Mouse (Mus musculus) gastrocnemius, postnatal 4 days (tissue): ENCODE data around the gene Wnt16. TPM values are rescaled to one million over a fixed set of nuclear protein-coding genes. Genes with fewer than 3 reads are reported as not detected.
"Not testable (repeated sequence)": the region's sequence is repeated elsewhere in the genome, so short reads cannot be mapped to it uniquely, and the experiment has no call there.

ENCODE experiments used
- DNase-seq, 2 experiments: peaks; one replicate each; pipeline ENCODE4 v3.0.0; 2021 to 2022; ENCODE audit warnings: low spot score in 2 of 2, mixed read lengths in 2 of 2
- long read RNA-seq, 2 experiments: library from polyadenylated mRNA; stranded (forward); transcript quantifications; one replicate each; pipeline ENCODE4 v2.0.0; 2021
- total RNA-seq, 2 experiments: library from RNA; stranded (reverse); gene quantifications; 2 replicates each; pipeline ENCODE4 v1.2.3; 2021

Gene Wnt16
- 1 to 10 TPM; 3.9 to 5.3 TPM for total RNA-seq
- long read RNA-seq, experiment 1: 0 reads
- long read RNA-seq, experiment 2, partial matches to known transcripts: 0 of 3 reads
- long read RNA-seq, experiment 2, other reads (novel, unspliced or antisense): 0 of 3 reads

GRCm38 (mm10) chr6:22288004-22288736, at the start of gene Wnt16:
Gene Wnt16 (plus strand): TSS chr6:22288227.
- peak in 1 of 2 experiments; percentile 17 for DNase-seq

- no peak for DNase-seq
Observed at GRCm38 (mm10) chr6:22243321-22243720, 44.7 kb upstream of the Wnt16 start.

- DNase-seq: no peak
Observed at GRCm38 (mm10) chr6:22246696-22247095, 41.3 kb upstream of the Wnt16 start.

DNA sequence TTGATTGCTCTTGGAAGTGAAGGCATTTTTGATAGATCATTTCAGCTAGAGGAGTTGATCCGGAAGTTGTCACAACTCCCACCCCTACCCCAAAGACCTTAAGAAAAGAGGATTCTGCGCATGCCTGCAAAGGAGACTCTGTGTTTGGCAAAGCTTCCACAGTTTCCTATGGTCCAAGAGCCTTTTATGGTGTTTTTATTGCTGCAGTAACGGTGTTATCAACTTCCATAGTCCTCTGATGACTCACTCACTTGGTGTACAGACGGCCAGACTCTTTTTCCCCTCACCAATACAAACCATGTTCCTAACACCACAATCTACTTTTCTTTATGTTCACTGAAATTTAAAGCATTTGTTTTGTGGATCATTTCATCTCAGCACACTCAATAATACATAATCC, 29.2 kb upstream of the Wnt16 start:
- no peak for DNase-seq

GRCm38 (mm10) chr6:22262519-22262918, 25.5 kb upstream of the Wnt16 start:
- DNase-seq: no peak

GRCm38 (mm10) chr6:22264094-22264493, 23.9 kb upstream of the Wnt16 start:
- not testable (repeated sequence) for DNase-seq

DNA sequence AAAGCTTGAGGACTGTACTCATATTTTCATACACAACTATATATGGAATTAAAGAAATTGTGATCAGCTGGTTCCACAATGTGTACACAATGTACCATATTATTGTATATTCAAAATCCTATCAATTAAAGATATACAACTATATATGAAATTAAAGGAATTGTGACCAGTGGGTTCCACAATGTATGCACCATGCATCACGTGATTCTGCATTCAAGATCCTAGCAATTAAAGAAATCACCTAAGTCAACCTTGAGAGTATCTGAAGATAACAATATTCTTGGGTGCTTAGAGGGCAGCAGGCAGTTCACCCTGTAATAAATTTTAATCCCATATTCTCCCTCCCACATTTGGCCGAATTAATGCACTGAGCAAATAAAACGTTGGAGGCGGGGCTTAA, 22.0 kb upstream of the Wnt16 start:
- no peak for DNase-seq

- DNase-seq: no peak
Observed at GRCm38 (mm10) chr6:22267807-22268667, 20.0 kb upstream of the Wnt16 start.

GRCm38 (mm10) chr6:22268677-22269076, 19.4 kb upstream of the Wnt16 start:
- DNase-seq: no peak

DNA sequence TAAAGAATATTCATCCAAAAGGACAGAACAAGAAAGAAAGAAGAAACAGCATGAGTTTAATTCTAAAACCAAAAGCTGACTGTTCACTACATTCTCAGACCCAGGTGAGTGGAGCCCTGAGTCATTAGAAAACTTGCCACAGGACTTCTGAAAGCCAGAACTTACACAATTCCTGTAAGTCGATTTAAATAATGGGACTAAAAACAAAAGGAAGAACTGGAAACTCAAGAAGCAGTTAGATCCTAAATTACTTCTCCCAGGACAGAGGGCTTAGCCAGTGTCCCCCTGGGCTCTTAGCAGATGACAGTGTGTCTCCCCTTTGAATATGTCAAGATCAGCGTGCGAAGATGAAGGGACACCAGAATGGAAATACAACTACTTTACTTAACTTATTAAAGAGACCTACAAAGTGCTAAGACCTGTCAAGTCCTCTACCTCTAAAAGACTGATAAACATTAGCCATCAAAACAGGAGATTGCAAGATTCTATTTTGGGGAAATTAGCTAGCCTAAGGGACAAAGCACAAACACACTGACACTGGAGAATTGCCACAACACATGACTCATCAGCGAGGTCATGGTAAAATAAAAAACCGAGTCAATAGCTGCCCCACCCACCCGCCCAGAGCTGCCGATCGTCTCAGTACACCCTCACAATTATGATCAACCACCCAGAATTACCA, 18.0 kb upstream of the Wnt16 start:
- DNase-seq: no peak

DNA sequence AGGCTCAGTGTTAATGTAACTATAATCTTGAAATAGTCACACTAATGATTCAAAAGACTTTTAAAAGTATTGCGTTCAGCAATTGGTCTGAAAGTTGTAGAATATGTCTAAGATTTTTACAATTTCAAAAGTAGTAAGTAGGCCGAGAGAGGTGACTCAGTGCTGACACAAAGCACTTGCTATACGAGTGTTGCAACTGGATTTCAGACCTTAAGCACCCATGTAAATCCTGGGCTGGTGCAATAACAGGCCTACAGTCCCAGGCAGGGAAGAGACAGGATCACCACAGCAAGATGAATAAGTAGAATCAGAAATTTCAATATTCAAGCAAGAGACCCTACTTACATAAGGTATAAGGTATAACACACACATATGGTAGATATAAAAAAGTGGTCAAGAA, 10.1 kb upstream of the Wnt16 start:
- no peak for DNase-seq

GRCm38 (mm10) chr6:22280217-22280861, 7.7 kb upstream of the Wnt16 start:
- DNase-seq: peak; percentile 32 to 72

- DNase-seq: no peak
Observed at GRCm38 (mm10) chr6:22282405-22282804, 5.6 kb upstream of the Wnt16 start.

DNA sequence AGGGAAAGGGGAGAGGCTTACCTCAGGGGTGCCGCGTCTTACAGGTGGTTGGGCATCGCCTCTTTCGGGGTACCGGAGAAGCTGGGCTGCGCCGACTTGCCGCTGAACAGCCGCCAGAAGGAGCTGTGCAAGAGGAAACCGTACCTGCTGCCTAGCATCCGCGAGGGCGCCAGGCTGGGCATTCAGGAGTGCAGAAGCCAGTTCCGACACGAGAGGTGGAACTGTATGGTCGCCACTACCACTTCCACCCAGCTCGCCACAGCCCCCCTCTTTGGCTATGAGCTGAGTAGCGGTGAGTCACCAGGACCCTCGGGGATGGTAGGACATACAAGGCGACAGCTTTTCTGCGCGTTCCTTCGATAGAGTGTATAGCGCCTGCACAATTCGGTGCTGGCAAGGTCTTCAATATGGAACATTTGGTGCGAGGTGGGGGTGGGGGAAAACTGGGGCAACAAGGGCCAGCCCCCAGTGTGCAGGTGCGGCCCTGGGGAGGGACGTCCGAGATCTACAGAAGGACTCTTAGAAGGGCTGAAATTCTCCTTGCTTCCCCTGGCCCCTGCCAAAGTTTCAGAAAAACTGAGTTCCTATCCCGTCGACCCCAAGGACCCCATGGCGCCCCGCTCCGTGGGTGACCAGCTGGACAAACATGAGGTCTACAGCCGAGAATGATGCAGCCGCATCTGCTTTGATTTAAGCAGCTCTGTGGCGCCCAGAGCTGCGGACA, 872 bp downstream of the Wnt16 start:
- peak in 1 of 2 experiments; percentile 14 for DNase-seq

GRCm38 (mm10) chr6:22289461-22290021, 1.5 kb downstream of the Wnt16 start:
- DNase-seq: no peak

- DNase-seq: no peak
Observed at GRCm38 (mm10) chr6:22290790-22291189, 2.8 kb downstream of the Wnt16 start.

- DNase-seq: no peak
Observed at GRCm38 (mm10) chr6:22292056-22292455, 4.0 kb downstream of the Wnt16 start.

- DNase-seq: no peak
Observed at GRCm38 (mm10) chr6:22293922-22294321, 5.9 kb downstream of the Wnt16 start.

- no peak for DNase-seq
Observed at GRCm38 (mm10) chr6:22297028-22297427, 9.0 kb downstream of the Wnt16 start.

DNA sequence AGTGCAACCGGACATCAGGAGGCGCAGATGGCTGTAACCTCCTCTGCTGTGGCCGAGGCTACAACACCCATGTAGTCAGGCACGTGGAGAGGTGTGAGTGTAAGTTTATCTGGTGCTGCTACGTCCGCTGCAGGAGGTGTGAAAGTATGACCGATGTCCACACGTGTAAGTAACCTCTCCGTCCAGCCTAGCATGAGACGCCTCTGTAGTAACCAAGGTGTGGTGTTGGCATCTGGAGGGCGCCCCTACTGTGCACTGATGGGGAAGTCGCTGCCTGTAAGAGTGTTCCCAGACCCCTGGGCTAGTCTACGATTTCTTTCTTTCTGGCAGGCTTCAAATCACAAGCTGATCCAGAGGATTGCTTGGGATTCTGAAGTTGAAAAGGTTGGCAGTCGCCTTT, 10.0 kb downstream of the Wnt16 start:
- DNase-seq: no peak
